Mouse (Mus musculus) gastrocnemius, postnatal 25 days (tissue): Measurements from ENCODE around the gene Dnah14. TPM values are rescaled to one million over a fixed set of nuclear protein-coding genes. Genes with fewer than 3 reads are reported as not detected.

ENCODE experiments used
- DNase-seq: peaks from one replicate; pipeline ENCODE4 v3.0.0; 2022
- long read RNA-seq, 2 experiments: library from polyadenylated mRNA; stranded (forward); transcript quantifications; one replicate each; pipeline ENCODE4 v2.0.0; 2021
- total RNA-seq, 2 experiments: library from RNA; stranded (reverse); gene quantifications; 1 replicate in 1 of 2; 2 replicates in 1 of 2; pipeline ENCODE4 v1.2.3; 2021

The Dnah14 gene
- total RNA-seq: under 1 TPM in 1 of 2 experiments, not detected in 1; 0.08 TPM
- long read RNA-seq, experiment 1: 0 reads
- long read RNA-seq, experiment 2: 0 reads

- no peak for DNase-seq
Measured at GRCm38 (mm10) chr1:181576322-181576721, at the start of gene Dnah14. TSS of gene Dnah14 (plus strand) at chr1:181576559.

GRCm38 (mm10) chr1:181529368-181529767 lies 47.0 kb upstream of the Dnah14 start:
- peak; percentile 82 for DNase-seq

GRCm38 (mm10) chr1:181535165-181535873 lies 41.0 kb upstream of the Dnah14 start:
- no peak for DNase-seq

GRCm38 (mm10) chr1:181537627-181538525 lies 38.5 kb upstream of the Dnah14 start:
- DNase-seq: no peak

- DNase-seq: no peak
Measured at GRCm38 (mm10) chr1:181539846-181540769, 36.3 kb upstream of the Dnah14 start.

- no peak for DNase-seq
Measured at GRCm38 (mm10) chr1:181543711-181544383, 32.5 kb upstream of the Dnah14 start.

- DNase-seq: no peak
Measured at GRCm38 (mm10) chr1:181545044-181545772, 31.2 kb upstream of the Dnah14 start.

- DNase-seq: no peak
Measured at GRCm38 (mm10) chr1:181549987-181550386, 26.4 kb upstream of the Dnah14 start.

GRCm38 (mm10) chr1:181550826-181551225 lies 25.5 kb upstream of the Dnah14 start:
- DNase-seq: no peak

- DNase-seq: peak; percentile 33
Measured at GRCm38 (mm10) chr1:181552533-181553410, 23.6 kb upstream of the Dnah14 start.

- no peak for DNase-seq
Measured at GRCm38 (mm10) chr1:181555475-181555874, 20.9 kb upstream of the Dnah14 start.

- no peak for DNase-seq
Measured at GRCm38 (mm10) chr1:181559655-181560054, 16.7 kb upstream of the Dnah14 start.

- DNase-seq: no peak
Measured at GRCm38 (mm10) chr1:181560325-181560724, 16.0 kb upstream of the Dnah14 start.

GRCm38 (mm10) chr1:181560896-181561767 lies 15.2 kb upstream of the Dnah14 start:
- DNase-seq: no peak

GRCm38 (mm10) chr1:181561768-181562444 lies 14.5 kb upstream of the Dnah14 start:
- no peak for DNase-seq

GRCm38 (mm10) chr1:181569447-181569846 lies 6.9 kb upstream of the Dnah14 start:
- DNase-seq: no peak

GRCm38 (mm10) chr1:181583152-181583551 lies 6.8 kb downstream of the Dnah14 start:
- DNase-seq: no peak

GRCm38 (mm10) chr1:181589116-181589515 lies 12.8 kb downstream of the Dnah14 start:
- no peak for DNase-seq
